In genomic region chr8:77629858-77630537, GRCm38 (mm10) we compare ENCODE assay signal across 1 mouse cellular context.
TF ChIP-seq lines count a peak whose summit lies in the region.

No protein-coding gene starts in this region.

TF ChIP-seq in CH12.LX, 34 proteins besides CTCF, POLR2A, EP300 and RAD21 (continued from another document):
- no peak for TF ChIP-seq ZKSCAN1 (IDR thresholded peaks at IDR 0.05; ENCODE audit: borderline replicate concordance, low read depth, low read length)
- peak; percentile 44; the same call in 1 of the 2 replicates for TF ChIP-seq IRF4 (IDR thresholded peaks at IDR 0.05; ENCODE audit: low read depth, low read length)
- no peak for TF ChIP-seq UBTF (IDR thresholded peaks at IDR 0.05; ENCODE audit: low read depth, low read length)
